Mouse (Mus musculus) heart, adult 11 months (tissue): ENCODE measurements at regions not wholly inside any gene's neighbourhood (a gene's known extent, or its start where the extent isn't known, plus 50 kb on each side); places are given as distances from the start of the nearest gene placed in this dataset.
A peak's percentile ranks its signal among the peaks of the same experiment; 100 is the strongest.

Experiments
- DNase-seq: peaks from one replicate; pipeline ENCODE4 v3.0.0; 2022

DNA sequence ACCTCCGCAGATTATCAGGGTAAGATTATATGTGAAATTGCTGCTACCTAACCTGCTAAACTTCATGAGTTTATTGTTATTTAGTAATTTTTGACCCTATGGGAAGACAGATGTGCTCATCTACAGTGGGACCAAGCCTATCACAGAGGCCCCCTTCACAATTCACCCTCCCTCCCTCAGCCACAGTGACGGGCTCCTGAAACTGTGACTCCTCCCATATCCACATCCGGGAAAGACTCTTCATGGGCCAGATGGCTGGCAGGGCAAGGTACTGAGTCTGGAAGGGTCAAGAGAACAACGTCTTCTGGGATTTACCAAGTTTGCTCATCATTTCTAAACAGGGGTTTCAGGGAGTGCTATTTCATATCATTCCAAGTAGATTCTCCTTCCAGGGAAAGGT, 84.1 kb upstream of the Irs2 start:
- DNase-seq: peak; percentile 13

DNA sequence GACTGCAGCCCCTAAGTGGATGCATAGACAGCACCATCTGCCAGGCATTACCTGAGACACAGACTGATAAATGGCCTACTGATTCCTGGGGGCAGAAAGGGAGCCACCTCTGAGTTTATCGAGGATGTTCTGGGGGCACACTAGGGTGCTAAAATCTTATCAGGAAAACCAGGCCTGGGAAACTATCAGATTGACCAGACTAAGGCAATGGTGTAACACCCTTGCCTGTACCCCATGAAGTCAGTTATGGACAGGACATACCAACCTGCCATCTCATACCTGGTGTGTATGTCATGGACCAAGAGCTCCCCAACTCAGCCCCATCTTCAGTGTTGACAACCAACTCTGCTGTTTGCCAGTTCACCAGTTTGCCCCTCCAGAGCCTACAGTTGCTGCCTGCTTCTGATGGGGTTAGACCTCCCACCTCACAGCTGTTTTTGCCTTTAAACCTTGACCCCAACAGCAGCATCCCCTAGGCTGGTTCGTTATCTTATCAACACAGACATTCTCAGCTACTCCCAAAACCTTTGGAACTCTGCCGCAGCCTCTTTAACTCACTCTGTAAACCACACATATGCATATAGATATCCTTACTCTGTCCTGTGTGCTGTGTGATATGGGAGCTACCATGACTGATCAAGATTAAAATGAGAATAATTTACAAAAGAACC, 83.6 kb upstream of the Irs2 start:
- peak; percentile 61 for DNase-seq

DNA sequence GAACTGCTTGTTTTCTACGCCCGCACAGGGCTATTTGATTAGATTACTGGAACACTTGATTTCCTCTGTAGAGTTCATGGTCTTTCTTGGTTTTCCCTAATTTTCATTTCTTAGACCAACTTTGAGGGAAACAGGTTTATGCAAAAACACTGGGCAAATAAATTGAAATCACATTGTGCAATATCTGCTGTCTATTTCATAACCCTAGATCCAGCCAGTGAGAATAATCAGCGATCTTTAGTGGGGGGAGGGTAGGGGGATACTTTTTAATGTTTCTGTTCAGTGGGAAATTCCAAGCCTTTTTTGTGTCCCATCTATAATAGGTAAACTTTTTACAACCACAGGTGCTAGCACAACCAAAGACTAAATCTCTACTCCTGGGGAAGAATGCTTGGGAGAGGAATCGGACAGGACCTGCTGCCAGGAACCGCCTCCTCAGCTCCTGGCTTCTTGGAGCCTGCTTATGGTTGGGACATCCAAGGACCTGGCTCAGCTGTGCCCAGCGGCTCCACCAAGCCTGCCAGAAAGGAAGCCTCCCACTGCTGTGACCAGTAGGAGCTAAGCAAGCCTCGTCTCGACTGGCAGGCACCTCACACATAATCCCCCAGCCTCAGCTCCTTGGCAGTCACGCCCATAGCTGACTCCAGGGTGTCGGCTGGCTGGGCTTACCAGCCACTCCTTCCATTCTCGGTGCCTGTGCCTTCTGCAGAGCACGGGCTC, 80.8 kb upstream of the Irs2 start:
- DNase-seq: peak; percentile 98

DNA sequence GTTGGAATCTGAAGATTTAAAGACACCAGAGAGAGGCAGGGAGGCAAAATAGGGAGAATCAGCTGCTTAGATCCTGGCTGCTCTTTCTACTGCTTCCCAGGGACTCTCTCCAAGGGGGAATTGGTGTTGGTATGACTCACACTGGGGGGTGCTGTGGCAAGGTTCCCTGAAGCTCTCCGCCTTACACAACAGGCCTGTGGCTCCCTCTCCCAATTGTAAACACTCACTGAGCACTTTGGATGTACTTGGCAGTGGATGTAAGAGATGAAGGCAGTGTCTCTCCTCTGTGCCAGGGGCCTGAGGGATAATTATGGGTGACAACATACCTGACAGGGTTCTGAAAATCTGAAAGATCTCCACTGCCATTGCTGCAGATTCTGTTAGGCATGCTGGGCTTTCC, 77.0 kb upstream of the Irs2 start:
- peak; percentile 97 for DNase-seq

DNA sequence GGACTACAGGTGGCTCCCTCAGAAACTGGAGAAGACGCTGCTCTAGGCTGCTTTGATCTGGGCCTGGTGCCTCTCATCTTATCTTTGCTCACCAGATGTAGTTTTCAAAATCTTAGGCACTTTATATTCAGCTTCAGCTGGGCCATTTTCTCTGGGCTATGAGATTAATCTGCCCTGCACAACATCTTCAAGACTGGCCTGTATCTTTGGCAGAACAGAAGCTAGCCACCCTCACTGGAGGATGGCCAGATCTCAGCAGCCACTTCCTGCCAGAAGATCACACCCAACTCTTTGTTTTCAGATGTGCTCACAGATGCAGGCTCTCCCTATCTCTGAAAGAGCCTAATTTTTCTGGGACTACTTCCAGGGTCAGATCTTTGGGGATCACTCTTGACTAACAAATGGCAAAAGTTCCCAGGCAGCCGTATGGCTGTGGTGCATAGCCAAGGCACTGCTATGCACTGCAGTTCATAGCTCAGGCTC, 75.8 kb upstream of the Irs2 start:
- peak; percentile 97 for DNase-seq

DNA sequence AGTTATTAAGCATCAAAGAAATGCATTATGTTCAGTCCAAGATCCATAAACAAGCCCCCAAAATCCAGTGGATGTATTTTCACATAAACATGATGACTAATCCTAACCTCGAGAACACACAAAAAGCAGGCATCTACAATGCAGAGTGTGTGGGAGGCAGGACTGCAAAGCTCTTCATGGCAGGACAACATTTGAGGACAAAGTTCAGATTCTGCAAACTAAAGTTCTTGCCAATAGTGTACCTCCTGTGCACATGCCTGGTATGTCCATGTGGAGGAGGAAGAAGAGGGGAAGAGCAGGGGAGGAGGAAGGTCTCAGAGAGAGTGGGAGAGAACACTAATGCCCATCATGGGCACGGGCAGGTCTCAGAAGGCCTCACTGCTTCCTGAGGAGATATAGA, 72.6 kb upstream of the Irs2 start:
- DNase-seq: no peak

DNA sequence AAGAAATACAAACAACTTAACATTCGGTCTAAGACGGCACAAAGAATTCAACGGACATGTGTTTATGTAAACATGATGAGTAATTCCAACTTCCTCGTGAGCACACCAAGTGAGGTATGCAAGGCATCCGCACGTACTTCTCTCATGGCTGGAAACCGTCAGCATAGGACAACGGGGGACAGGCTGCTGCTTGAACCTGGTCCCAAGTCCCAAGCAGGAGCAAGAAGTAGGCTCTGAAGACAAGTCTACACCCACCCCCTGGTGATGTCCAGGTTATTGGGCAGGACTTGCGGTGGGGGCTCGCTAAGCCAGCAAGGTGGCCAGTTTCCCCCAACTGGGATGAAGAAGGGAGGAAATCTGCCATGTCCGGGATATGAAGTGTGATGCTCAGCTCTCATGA, 71.5 kb upstream of the Irs2 start:
- no peak for DNase-seq

DNA sequence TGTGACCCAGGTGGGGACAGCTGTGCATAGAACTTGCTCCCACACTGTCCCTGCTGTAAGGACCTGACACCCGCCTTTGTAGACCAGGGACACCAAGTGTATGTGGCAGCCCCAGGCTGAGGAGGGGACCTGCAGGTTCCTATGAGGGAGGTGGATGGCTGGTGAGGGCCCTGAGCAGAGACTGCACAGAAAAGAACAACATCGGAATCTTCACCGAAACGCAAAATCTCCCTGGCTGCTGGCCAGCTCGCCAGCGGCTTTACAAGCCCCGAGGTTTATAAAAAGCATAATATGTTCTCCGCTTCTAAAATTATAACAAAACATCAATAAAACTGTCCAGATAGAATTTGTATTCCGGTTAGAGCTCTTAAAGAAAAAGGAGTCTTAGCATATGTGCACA, 68.9 kb upstream of the Irs2 start:
- DNase-seq: peak; percentile 87

DNA sequence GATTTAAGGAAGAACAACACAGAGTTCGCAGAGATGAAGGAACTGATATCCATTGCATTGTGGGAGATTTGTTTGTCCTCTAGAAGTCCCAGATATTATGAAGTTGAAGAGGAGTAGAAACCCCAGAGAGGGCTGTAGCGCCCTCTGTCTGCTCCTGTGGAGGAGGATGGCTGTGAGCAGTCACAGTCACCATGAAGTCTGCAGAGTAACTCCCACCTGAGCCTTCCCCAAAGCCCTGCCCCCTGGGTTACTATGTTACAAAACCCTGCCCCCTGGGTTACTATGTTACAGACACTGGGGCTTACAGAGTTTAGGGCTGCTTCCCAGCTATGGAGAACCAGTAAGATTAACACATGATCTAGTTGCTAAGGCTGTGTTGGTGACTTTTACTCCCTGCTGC, 62.9 kb upstream of the Irs2 start:
- no peak for DNase-seq

DNA sequence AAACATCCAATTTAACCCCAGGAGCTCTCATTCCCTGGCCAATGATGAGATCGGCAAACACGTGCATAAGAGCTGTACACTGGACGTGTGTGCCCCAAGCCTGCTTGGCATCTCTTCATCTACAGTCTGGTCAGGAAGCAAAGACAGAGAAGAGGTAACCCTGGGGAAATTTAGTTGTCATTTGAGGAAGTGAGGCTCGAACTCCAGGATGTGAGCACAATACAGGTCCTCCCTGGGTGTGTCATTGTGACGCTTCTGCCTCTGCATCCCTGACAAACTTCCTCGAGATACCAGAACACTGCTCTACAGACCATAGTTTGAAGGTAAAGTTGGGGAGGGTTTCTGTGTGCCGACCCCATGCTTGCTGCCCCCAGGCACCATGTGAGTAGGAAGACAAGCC, 59.2 kb upstream of the Irs2 start:
- no peak for DNase-seq

DNA sequence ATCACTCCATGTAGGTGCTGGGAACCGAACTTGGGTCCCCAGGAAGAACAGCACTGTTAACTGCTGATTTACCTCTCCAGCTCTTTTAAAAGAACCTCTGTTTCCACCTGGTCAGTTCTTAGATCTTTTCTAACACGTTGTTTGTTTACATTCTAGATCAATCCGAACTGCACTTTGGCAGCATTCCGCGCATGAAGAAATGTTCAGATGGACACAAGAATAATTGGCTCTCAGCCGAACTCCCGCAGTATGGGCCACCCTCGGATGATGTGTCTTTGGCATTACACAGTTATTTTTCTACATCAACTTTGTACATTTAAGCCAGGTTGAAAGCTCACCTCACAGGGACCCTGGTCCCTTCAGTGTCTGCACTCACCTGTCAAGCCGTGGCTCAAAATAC, 57.7 kb upstream of the Irs2 start:
- DNase-seq: no peak

DNA sequence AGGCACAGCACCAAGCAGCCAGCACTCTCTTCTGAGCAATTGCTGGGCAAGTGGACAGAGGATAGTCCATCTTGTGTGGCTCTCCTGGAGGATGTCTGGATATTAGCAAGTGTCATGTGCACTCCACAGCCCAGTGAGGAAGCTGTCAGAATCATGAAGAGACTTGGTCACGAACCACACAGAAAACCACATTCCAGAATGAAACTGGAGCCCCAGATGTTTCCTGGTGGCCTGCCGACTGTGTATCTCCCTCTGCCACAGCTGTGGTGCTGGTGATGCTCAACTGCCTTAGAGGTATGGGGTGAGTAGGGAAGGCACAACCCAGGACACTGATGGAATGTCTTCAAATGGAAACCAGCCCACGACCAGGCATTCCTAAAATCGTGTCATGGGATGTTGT, 57.0 kb upstream of the Irs2 start:
- no peak for DNase-seq

DNA sequence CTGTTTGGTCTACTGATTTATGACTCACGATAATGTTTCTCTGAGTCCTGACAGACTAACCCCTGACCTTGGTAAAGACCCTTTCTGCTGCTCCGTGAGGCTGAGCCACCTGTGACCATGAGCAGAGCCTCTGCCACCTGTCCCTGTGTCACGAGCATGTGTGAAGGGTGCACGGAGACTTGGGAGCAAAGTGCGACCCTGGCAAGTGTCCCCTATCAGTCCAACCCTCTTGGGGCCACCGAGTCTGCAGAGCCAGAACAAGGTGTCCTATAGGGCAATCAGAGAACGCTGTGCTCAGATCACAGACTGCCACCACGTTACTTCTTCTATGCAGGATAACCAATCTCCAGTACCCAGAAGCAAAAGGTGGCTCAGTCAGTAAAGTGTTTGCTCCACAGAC, 54.8 kb upstream of the Irs2 start:
- DNase-seq: no peak

DNA sequence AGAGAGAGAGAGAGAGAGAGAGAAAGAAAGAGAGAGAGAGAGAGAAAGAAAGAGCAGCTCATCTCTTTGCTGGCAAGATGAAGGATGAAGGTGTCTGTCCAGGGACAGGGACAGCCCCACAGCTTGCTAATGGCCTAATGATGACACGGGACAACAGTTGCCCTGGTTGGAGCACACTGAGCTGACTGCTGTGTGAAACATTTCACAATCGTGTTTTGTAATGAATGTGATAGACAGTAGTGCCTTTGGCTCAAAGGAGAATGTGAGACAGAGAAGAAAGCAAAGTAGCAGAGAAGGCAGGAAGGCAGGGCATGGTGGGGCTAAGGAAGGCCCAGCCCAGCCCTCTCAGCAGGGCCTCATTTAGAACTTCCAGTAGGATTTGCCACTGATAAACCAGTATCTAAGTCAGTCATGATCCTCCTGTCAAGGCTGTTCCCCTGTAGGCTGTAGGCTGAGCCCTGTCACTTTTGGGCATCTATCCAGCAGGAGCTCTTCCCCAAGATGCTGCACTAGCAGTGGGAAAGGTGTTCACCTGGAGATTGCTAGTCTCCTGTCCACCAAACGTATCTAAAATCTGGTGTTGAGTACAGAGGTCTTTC, 54.2 kb upstream of the Irs2 start:
- DNase-seq: no peak

DNA sequence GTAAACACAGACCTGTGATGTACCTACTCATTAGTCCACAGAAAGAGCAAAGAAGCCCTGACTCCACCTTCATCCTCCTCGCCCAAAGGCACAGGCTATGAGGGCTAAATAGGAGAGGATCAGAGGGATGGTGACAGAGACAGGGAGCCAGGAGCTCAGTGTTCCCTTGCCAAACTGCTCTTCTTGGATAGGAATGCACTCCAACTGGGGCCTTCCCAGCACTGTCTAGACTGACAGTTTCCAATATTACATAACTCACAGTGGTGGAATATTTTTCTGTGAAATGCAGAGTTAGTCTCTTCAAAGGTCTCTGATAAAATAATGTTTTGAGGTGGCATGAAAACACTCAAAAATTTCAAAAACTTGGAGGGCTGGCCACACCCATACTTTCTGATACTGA, 53.5 kb upstream of the Irs2 start:
- DNase-seq: no peak

DNA sequence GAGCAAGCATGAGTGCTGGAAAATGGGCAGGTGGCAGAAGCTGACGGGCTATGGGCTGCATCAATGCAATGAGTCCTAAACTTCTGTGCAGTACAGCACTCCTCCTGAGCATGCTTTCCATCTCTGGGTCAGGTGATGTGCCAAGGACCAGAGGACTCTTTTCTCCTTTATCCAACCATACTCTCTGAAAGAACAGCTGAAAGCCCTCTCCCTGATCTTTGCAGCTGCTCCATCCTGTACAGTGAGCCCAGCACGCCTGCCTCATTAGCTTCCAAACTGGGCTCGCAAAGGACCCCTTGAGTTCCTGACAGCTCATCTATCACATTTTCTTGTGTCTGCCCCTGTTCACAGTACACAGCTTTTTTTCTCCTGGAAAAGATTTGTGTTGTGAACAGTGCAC, 52.3 kb upstream of the Irs2 start:
- no peak for DNase-seq

DNA sequence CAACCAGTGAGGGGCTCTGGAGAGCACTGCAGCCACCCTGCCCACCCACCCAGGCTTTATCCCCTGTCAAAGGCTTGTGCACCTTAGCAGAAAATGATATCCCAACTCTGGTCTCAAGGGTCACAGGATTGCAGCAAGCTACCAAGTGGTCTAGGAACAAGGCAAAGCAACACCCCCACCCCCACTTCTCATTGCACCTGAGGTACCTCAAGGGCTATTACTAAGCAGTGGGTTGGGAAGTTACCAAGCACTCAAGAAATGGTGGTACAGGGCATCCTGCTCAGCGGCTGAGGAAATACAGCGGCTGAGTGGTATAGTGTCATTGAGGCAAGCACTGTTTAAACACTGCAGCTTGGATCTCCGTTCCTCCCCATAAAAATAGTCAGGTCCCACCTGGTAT, 50.1 kb upstream of the Irs2 start:
- DNase-seq: no peak
